Mouse (Mus musculus) embryonic facial prominence, embryonic 11.5 days (tissue): ENCODE measurements around the gene Erg. TPM values are rescaled to one million over a fixed set of nuclear protein-coding genes. Genes with fewer than 3 reads are reported as not detected.

Source experiments
- ATAC-seq: fragments of 200-750 bp; cut with Nextera tagmentation; replicated peaks from 2 replicates; pipeline ENCODE4 v1.8.0; 2017; ENCODE audit warnings: low read depth; ENCODE audit not compliant: insufficient number of reproducible peaks, low FRiP score, low TSS enrichment
- DNase-seq: peaks from one replicate; pipeline ENCODE4 v3.0.0-alpha.2; 2015; ENCODE audit warnings: low spot score
- H3K27ac ChIP-seq: fragments of 300-500 bp; sonication (generic); replicated peaks from 2 replicates; pipeline ENCODE4 v1.5.1; 2014; ENCODE audit warnings: mild to moderate bottlenecking, low read depth, low read length, control low read depth
- H3K27me3 ChIP-seq: fragments of 300-500 bp; sonication (generic); 2 replicates; pipeline ENCODE4 v1.6.1; 2014; ENCODE audit warnings: mild to moderate bottlenecking, low read length, moderate library complexity, mixed read lengths; ENCODE audit not compliant: control insufficient read depth, insufficient read depth
- H3K36me3 ChIP-seq: fragments of 300-500 bp; sonication (generic); replicated peaks from 2 replicates; pipeline ENCODE4 v1.6.1; 2014; ENCODE audit warnings: low read depth, mild to moderate bottlenecking, low read length, moderate library complexity, mixed read lengths; ENCODE audit not compliant: control insufficient read depth, insufficient read depth
- H3K4me1 ChIP-seq: fragments of 300-500 bp; sonication (generic); 2 replicates; pipeline ENCODE4 v1.6.1; 2014; ENCODE audit warnings: low read length, mixed read lengths; ENCODE audit not compliant: control insufficient read depth, insufficient read depth
- H3K4me2 ChIP-seq: fragments of 300-500 bp; sonication (generic); 2 replicates; pipeline ENCODE4 v1.6.1; 2014; ENCODE audit warnings: low read depth, mild to moderate bottlenecking, control low read depth, low read length, moderate library complexity
- H3K4me3 ChIP-seq: fragments of 300-500 bp; sonication (generic); 2 replicates; pipeline ENCODE4 v1.5.1; 2014; ENCODE audit warnings: low read depth, low read length, control low read depth
- H3K9ac ChIP-seq: fragments of 300-500 bp; sonication (generic); replicated peaks from 2 replicates; pipeline ENCODE4 v1.6.1; 2014; ENCODE audit warnings: mild to moderate bottlenecking, control low read depth, low read length
- H3K9me3 ChIP-seq: fragments of 300-500 bp; sonication (generic); replicated peaks from 2 replicates; pipeline ENCODE4 v1.6.1; 2016; ENCODE audit warnings: mild to moderate bottlenecking, low read length, inconsistent platforms, mixed read lengths; ENCODE audit not compliant: control insufficient read depth
- WGBS: fragments of 180-500 bp; shearing (Covaris S2); extraction: QIAGEN DNeasy Blood & Tissue Kit; methylation state at CpG from one replicate; pipeline ENCODE4 v1.1.7; 2014; 5-methylcytosine and 5-hydroxymethylcytosine counted together
- polyA plus RNA-seq: library from polyadenylated mRNA; unstranded; fragments of >200 nt; fragmentation: Nextera tagmentation; extraction: Ambion mirVana; gene quantifications from 2 replicates; pipeline ENCODE4 v1.2.1, GENCODE M21; 2014

Gene Erg
- polyA plus RNA-seq, 1 experiment from 2014 or later = 2.5 TPM

DNA sequence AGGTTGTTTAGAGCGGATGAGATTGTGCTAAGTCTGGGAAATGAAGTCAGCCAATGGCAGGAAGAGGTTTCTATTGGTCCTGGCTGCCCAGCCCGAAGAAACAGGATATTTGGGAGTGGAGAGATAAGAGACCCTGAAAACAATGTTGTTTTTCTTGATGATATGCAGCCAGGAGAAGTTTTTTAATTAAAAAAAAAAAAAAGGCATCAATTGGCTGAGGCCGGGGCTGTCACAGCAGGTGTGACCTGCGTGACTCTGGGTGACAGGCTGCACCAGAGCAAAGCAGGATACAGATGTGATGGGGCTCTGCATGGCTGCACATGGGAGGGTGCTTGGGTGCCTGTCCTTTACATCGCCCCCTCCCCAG lies 127.1 kb downstream of the Erg start:
- Histone ChIP-seq H3K27ac (no peak overlapping the region), H3K9ac (no peak overlapping the region), H3K36me3 (no peaks in the 10 kb centered on the region), H3K4me2 (no peak overlapping the region), H3K9me3 (no peaks in the 10 kb centered on the region), H3K4me3 (no peak overlapping the region), H3K4me1 (no peaks in the 10 kb centered on the region), H3K27me3 (no peaks in the 10 kb centered on the region)
- WGBS = 77% methylated on average over 5 of the region's 5 CpGs
- ATAC-seq (no peak), DNase-seq (no peak)

DNA sequence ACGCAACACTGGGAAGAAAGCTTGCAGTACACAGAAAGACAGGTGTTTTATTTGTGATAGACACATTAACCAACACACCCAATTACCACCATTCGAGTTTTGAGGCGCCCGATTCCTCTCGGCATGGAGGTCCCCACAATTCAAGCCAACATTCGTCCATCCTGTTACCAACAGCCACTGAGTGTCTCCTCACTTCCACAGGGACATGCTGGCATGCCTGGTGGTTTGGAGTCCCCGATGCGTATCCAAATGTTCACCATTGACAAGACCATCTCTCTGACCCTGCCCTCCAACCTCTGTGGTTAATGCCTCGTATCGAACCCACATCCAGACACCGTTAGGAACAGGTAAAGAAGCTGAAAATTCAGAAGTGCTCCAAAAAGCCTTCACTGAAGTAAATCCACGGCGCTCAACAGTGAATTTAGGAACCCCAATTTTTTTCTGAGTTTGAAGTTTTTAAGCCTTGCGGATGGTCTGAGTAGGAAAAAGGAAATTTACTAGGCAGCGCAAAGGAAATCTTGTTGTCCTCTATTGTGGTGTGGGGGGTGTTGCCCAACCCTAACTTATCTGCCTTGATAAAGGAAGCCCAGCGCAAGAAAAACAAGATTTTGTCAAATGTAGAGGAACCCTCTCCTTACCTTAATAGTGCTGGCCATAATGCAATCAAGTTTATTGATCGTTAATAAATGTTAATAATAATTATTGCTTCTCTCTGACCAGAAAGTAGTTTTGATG lies 127.6 kb downstream of the Erg start:
- no peak overlapping the region for H3K4me2 ChIP-seq
- H3K27me3 ChIP-seq = no peaks in the 10 kb centered on the region
- no peak for DNase-seq
- H3K4me1 ChIP-seq = no peaks in the 10 kb centered on the region
- H3K9ac ChIP-seq = no peak overlapping the region
- H3K9me3 ChIP-seq = no peaks in the 10 kb centered on the region
- no peak overlapping the region for H3K27ac ChIP-seq
- no peaks in the 10 kb centered on the region for H3K36me3 ChIP-seq
- no peak for ATAC-seq
- 91% methylated on average over 17 of the region's 17 CpGs for WGBS
- H3K4me3 ChIP-seq = no peak overlapping the region

DNA sequence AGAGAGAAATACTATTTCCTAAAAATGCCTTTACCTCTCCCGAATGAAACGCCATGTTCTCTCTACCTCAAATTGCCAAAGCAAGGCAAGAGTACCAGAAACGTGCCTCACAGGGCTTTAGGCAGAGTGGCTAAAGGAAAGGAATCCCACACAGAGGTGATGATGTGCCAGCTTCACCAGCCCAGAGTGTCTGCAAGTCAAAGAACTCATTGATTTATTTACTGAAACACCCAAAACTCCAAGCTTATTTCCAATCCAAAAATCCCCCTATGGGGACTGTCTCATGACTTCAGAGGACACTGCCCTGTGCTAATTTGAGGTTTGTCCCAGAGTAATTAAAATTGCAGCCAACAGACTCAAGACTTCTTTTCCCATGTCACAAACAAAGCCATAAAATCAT lies 129.4 kb downstream of the Erg start:
- Histone ChIP-seq H3K4me3 (no peak overlapping the region), H3K4me2 (no peak overlapping the region; the same call in 1 of the 2 replicates), H3K4me1 (no peaks in the 10 kb centered on the region), H3K27ac (no peak overlapping the region), H3K36me3 (no peaks in the 10 kb centered on the region), H3K27me3 (no peaks in the 10 kb centered on the region), H3K9me3 (no peaks in the 10 kb centered on the region), H3K9ac (no peak overlapping the region)
- ATAC-seq (no peak), DNase-seq (no peak)
- 88% methylated on average over 3 of the region's 3 CpGs for WGBS

DNA sequence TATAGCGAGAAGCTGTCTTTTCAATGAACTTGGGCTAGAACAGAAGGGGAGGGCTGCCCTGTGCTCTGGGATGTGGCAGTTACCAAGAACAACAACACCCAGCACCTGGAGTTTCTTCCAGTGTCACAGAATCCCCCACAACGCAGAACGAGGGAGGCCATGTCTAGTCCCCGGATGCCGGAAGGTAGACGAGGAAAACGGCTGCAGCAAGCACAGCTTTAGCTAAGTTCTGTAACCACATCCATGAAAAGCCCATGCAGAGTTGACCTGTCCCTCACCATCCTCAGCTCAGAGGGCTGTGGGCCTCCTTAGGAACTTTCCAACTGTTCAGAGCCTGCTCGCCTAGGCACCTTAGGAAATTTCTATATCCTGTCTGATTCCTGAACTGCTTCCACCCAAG lies 130.5 kb downstream of the Erg start:
- no peaks in the 10 kb centered on the region for H3K27me3 ChIP-seq
- H3K4me2 ChIP-seq = no peak overlapping the region
- no peak overlapping the region for H3K9ac ChIP-seq
- H3K4me1 ChIP-seq = no peaks in the 10 kb centered on the region
- DNase-seq (no peak), ATAC-seq (no peak)
- 79% methylated on average over 8 of the region's 8 CpGs for WGBS
- no peaks in the 10 kb centered on the region for H3K36me3 ChIP-seq
- H3K27ac ChIP-seq = no peak overlapping the region
- H3K4me3 ChIP-seq = no peak overlapping the region
- H3K9me3 ChIP-seq = no peaks in the 10 kb centered on the region

DNA sequence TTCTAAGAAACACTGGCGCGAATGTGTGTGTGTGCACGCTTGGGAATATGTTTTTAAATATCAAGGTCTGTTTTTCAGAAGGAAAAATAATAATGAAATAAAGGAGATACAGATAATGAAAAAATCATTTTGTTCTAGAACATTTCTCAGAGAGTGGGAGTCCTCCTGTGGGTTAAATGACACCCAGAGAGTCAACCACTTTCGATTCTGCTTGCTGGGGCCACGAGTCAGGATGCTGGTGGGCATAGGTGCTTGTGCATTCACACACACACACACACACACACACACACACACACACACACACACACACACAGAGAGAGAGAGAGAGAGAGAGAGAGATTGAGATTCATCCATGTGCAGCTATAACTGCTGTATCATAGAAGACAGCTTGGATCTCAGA lies 130.9 kb downstream of the Erg start:
- H3K9me3 ChIP-seq = no peaks in the 10 kb centered on the region
- ATAC-seq = no peak
- 90% methylated on average over 5 of the region's 5 CpGs for WGBS
- H3K4me2 ChIP-seq = no peak overlapping the region
- H3K9ac ChIP-seq = no peak overlapping the region
- H3K27ac ChIP-seq = no peak overlapping the region
- H3K36me3 ChIP-seq = no peaks in the 10 kb centered on the region
- no peaks in the 10 kb centered on the region for H3K27me3 ChIP-seq
- H3K4me1 ChIP-seq = no peaks in the 10 kb centered on the region
- no peak for DNase-seq
- H3K4me3 ChIP-seq = no peak overlapping the region

DNA sequence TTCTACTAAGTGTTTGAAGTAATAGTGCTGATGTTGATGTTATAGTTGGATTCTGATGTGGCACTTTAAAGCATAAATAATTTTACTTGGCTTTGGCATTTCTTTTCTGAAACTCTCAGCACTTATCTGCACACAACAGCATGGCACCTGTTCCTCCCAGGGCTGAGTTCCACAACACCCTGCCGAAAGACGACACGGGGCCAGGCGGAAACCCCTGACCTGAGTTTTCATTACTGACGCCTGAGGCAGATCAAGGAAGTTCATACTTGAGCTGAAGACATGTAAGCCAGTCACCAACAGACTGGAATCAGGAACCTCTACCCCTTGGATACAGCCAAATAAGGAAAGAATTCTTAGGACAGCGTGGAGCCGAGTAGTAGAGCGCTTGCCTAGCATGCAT lies 134.0 kb downstream of the Erg start:
- Histone ChIP-seq H3K4me1 (no peaks in the 10 kb centered on the region), H3K36me3 (no peaks in the 10 kb centered on the region), H3K27ac (no peak overlapping the region), H3K4me2 (no peak overlapping the region), H3K9me3 (no peaks in the 10 kb centered on the region), H3K4me3 (no peak overlapping the region), H3K9ac (no peak overlapping the region), H3K27me3 (no peaks in the 10 kb centered on the region)
- WGBS = 87% methylated on average over 8 of the region's 8 CpGs
- ATAC-seq = no peak
- DNase-seq = no peak

DNA sequence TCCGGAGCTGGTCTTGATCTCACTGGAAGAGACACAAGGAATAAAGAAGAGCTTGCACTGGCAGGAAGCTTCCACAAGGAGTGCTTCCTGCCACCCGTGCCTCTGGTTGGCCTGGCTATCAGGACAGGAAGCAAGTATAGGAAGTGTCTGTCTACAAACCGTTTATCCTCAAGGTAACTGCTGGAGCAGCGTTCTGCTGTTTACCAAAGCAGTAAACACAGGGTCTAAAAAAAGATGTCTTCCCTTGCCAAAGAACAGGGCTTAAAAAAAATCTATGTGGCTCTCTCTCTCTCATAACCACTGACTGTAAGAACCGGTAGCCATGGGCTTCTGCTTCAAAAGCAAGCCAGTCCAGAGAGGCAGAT lies 137.1 kb downstream of the Erg start:
- Histone ChIP-seq H3K27ac (no peak overlapping the region), H3K36me3 (no peaks in the 10 kb centered on the region), H3K9me3 (no peaks in the 10 kb centered on the region), H3K4me1 (no peaks in the 10 kb centered on the region), H3K27me3 (no peaks in the 10 kb centered on the region), H3K4me3 (no peak overlapping the region), H3K9ac (no peak overlapping the region), H3K4me2 (no peak overlapping the region)
- ATAC-seq = no peak
- 68% methylated on average over 5 of the region's 5 CpGs for WGBS
- DNase-seq = no peak

DNA sequence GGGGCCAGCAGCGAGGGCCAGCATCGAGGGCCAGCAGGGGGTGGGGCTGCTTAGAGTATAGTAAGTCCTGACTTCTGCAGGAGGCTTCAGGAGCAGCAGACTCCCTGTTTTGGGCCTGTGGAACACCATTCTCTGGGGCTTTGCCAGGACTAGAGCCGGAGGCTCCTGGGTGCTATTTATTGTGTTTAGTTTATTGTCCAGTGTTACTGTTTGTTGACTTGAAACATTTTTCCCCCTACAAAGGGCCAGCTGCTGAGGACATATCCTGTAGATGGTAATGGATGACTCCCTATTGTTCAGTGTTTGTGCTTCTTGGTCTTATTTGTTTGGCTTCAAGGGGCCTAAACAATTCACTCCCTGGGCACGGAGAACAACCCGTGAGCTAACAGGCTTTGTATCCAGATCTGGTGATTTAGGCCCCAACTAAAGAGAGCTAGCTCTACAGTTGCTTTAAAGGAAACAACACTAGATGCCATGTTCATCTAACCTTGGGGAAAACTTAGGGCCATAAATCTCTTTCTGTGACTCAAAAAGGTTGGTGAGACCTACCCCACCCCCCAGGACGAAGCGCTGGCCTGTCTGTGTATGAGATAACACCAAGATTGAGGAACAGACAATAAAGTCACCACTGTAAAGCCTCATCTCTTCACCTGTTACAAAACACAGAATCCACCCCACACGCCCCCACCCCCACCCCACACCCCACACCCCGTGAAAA lies 137.6 kb downstream of the Erg start:
- Histone ChIP-seq H3K4me2 (no peak overlapping the region), H3K27ac (no peak overlapping the region), H3K9me3 (no peaks in the 10 kb centered on the region), H3K9ac (no peak overlapping the region), H3K27me3 (no peaks in the 10 kb centered on the region), H3K4me3 (no peak overlapping the region), H3K4me1 (no peaks in the 10 kb centered on the region), H3K36me3 (no peaks in the 10 kb centered on the region)
- DNase-seq = no peak
- ATAC-seq = no peak
- 79% methylated on average over 9 of the region's 9 CpGs for WGBS
